Mouse (Mus musculus): ENCODE results near the gene Gm42715. TPM values are rescaled to one million over a fixed set of nuclear protein-coding genes. Genes with fewer than 3 reads are reported as not detected.
"Not testable (repeated sequence)": the region's sequence is repeated elsewhere in the genome, so short reads cannot be mapped to it uniquely, and the experiment has no call there.

Gm42715 gene
- total and polyA plus RNA-seq, 3 experiments: 4.5 to 72.9 (median 23.1) TPM

GRCm38 (mm10) chr7:127478635-127479317 lies 40.6 kb upstream of the Gm42715 start, which contains the start of gene Fbrs:
Gene Fbrs, plus strand, starts transcription at chr7:127479199.
- ATAC-seq (ENCODE audit: extremely low read depth, insufficient number of reproducible peaks, low FRiP score, poor library complexity, severe bottlenecking): no peak
- peaks cover 67% of the 10 kb centered on the region for H3K4me1 ChIP-seq (ENCODE audit: insufficient read depth, low read depth, low read length)

GRCm38 (mm10) chr7:127479318-127480225 lies 39.8 kb upstream of the Gm42715 start:
- H3K36me3 ChIP-seq (replicated peaks): peaks cover 79% of the 10 kb centered on the region
- H3K4me1 ChIP-seq (ENCODE audit: insufficient read depth, low read depth, low read length): peaks cover 67% of the 10 kb centered on the region
- DNase-seq (ENCODE audit: low spot score): peak; percentile 33
- no peaks in the 10 kb centered on the region for H3K9me3 ChIP-seq (replicated peaks)
- peak overlapping the region; percentile 94 for H3K4me3 ChIP-seq (ENCODE audit: low read depth, low read length)
- ATAC-seq (ENCODE audit: extremely low read depth, insufficient number of reproducible peaks, low FRiP score, poor library complexity, severe bottlenecking): no peak
- no peaks in the 10 kb centered on the region for H3K27me3 ChIP-seq (ENCODE audit: insufficient read depth, low read length)
- no peak for TF ChIP-seq TAL1 (conservative IDR thresholded peaks at IDR 0.05; ENCODE audit: low read depth, low read length)
- TF ChIP-seq GATA1 (IDR thresholded peaks at IDR 0.05; ENCODE audit: borderline replicate concordance, low read length): no peak
- TF ChIP-seq POLR2AphosphoS5 (IDR thresholded peaks at IDR 0.05; ENCODE audit: insufficient replicate concordance, low read depth, low read length): no peak
- no peak for TF ChIP-seq CTCF (IDR thresholded peaks at IDR 0.05; ENCODE audit: low read depth, low read length)
- TF ChIP-seq GATA2 (IDR thresholded peaks at IDR 0.05; ENCODE audit: borderline replicate concordance, low read depth, low read length): no peak

More at GRCm38 (mm10) chr7:127478635-127479317, 40.6 kb upstream of the Gm42715 start, which contains the start of gene Fbrs:
- Histone ChIP-seq H3K9me3 (replicated peaks) (no peaks in the 10 kb centered on the region), H3K27me3 (ENCODE audit: insufficient read depth, low read length) (no peaks in the 10 kb centered on the region), H3K36me3 (replicated peaks) (peaks cover 79% of the 10 kb centered on the region), H3K4me3 (ENCODE audit: low read depth, low read length) (peak within 1 kb of the TSS; percentile 94)
- no peak for TF ChIP-seq CTCF (IDR thresholded peaks at IDR 0.05; ENCODE audit: low read depth, low read length)
- no peak for TF ChIP-seq TAL1 (conservative IDR thresholded peaks at IDR 0.05; ENCODE audit: low read depth, low read length)
- no peak for TF ChIP-seq POLR2AphosphoS5 (IDR thresholded peaks at IDR 0.05; ENCODE audit: insufficient replicate concordance, low read depth, low read length)
- no peak for TF ChIP-seq GATA1 (IDR thresholded peaks at IDR 0.05; ENCODE audit: borderline replicate concordance, low read length)
- no peak for TF ChIP-seq GATA2 (IDR thresholded peaks at IDR 0.05; ENCODE audit: borderline replicate concordance, low read depth, low read length)
- peak; percentile 70 for DNase-seq (ENCODE audit: low spot score)

GRCm38 (mm10) chr7:127480321-127480720 lies 39.1 kb upstream of the Gm42715 start:
- Histone ChIP-seq H3K9me3 (replicated peaks) (no peaks in the 10 kb centered on the region), H3K36me3 (replicated peaks) (peaks cover 79% of the 10 kb centered on the region), H3K4me3 (ENCODE audit: low read depth, low read length) (peak overlapping the region; percentile 94), H3K4me1 (ENCODE audit: insufficient read depth, low read depth, low read length) (peaks cover 69% of the 10 kb centered on the region), H3K27me3 (ENCODE audit: insufficient read depth, low read length) (no peaks in the 10 kb centered on the region)
- ATAC-seq (ENCODE audit: extremely low read depth, insufficient number of reproducible peaks, low FRiP score, poor library complexity, severe bottlenecking): no peak
- TF ChIP-seq GATA2 (IDR thresholded peaks at IDR 0.05; ENCODE audit: borderline replicate concordance, low read depth, low read length) (no peak), GATA1 (IDR thresholded peaks at IDR 0.05; ENCODE audit: borderline replicate concordance, low read length) (no peak), TAL1 (conservative IDR thresholded peaks at IDR 0.05; ENCODE audit: low read depth, low read length) (no peak), CTCF (IDR thresholded peaks at IDR 0.05; ENCODE audit: low read depth, low read length) (no peak), POLR2AphosphoS5 (IDR thresholded peaks at IDR 0.05; ENCODE audit: insufficient replicate concordance, low read depth, low read length) (no peak)
- DNase-seq (ENCODE audit: low spot score): peak; percentile 54

- Histone ChIP-seq H3K36me3 (replicated peaks) (peaks cover 98% of the 10 kb centered on the region), H3K27me3 (ENCODE audit: insufficient read depth, low read length) (no peaks in the 10 kb centered on the region), H3K4me1 (ENCODE audit: insufficient read depth, low read depth, low read length) (peaks cover 56% of the 10 kb centered on the region), H3K9me3 (replicated peaks) (no peaks in the 10 kb centered on the region), H3K4me3 (ENCODE audit: low read depth, low read length) (no peak overlapping the region)
- ATAC-seq (ENCODE audit: extremely low read depth, insufficient number of reproducible peaks, low FRiP score, poor library complexity, severe bottlenecking) (no peak), DNase-seq (ENCODE audit: low spot score) (no peak)
- TF ChIP-seq GATA2 (IDR thresholded peaks at IDR 0.05; ENCODE audit: borderline replicate concordance, low read depth, low read length) (no peak), GATA1 (IDR thresholded peaks at IDR 0.05; ENCODE audit: borderline replicate concordance, low read length) (no peak), TAL1 (conservative IDR thresholded peaks at IDR 0.05; ENCODE audit: low read depth, low read length) (no peak), POLR2AphosphoS5 (IDR thresholded peaks at IDR 0.05; ENCODE audit: insufficient replicate concordance, low read depth, low read length) (no peak), CTCF (IDR thresholded peaks at IDR 0.05; ENCODE audit: low read depth, low read length) (no peak)
Observed at GRCm38 (mm10) chr7:127485416-127485815, 34.0 kb upstream of the Gm42715 start.

GRCm38 (mm10) chr7:127488364-127488763 lies 31.0 kb upstream of the Gm42715 start:
- peaks cover 97% of the 10 kb centered on the region for H3K36me3 ChIP-seq (replicated peaks)
- H3K4me3 ChIP-seq (ENCODE audit: low read depth, low read length); DNase-seq (ENCODE audit: low spot score); ATAC-seq (ENCODE audit: extremely low read depth, insufficient number of reproducible peaks, low FRiP score, poor library complexity, severe bottlenecking); H3K27me3 ChIP-seq (ENCODE audit: insufficient read depth, low read length); H3K9me3 ChIP-seq (replicated peaks): not testable (repeated sequence)
- H3K4me1 ChIP-seq (ENCODE audit: insufficient read depth, low read depth, low read length): peaks cover 36% of the 10 kb centered on the region

GRCm38 (mm10) chr7:127489982-127490381 lies 29.4 kb upstream of the Gm42715 start:
- peaks cover 96% of the 10 kb centered on the region for H3K36me3 ChIP-seq (replicated peaks)
- no peak for ATAC-seq (ENCODE audit: extremely low read depth, insufficient number of reproducible peaks, low FRiP score, poor library complexity, severe bottlenecking)
- no peak overlapping the region for H3K4me3 ChIP-seq (ENCODE audit: low read depth, low read length)
- TF ChIP-seq GATA2 (IDR thresholded peaks at IDR 0.05; ENCODE audit: borderline replicate concordance, low read depth, low read length) (no peak), TAL1 (conservative IDR thresholded peaks at IDR 0.05; ENCODE audit: low read depth, low read length) (no peak)
- no peaks in the 10 kb centered on the region for H3K9me3 ChIP-seq (replicated peaks)
- DNase-seq (ENCODE audit: low spot score): no peak
- H3K27me3 ChIP-seq (ENCODE audit: insufficient read depth, low read length): no peaks in the 10 kb centered on the region
- H3K4me1 ChIP-seq (ENCODE audit: insufficient read depth, low read depth, low read length): peaks cover 31% of the 10 kb centered on the region
